Comparison of ENCODE assay signal across 18 mouse cellular contexts in the genomic region with DNA sequence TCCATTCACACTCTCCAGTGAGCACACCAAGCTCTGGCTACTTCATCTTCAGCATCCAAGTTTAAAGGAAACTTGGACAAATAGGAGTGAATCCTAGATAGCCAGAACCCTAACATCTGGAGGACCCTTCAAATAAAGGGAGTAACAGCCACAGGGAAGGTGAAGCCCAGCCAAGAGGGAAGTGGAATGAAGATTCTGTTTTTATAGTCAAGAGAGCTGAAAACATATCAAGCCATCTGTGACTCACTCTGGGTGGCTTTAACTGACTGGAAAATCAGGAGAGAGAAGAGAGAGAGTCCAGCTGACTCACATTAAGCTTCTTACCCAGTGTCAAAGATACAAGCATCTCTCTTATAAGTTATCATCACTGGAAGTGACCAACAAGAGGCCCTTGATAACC.
"Had no signal": no experiment of that assay in that cellular context is flagged by ENCODE, and none has a peak within 500 bp of the region (broad histone marks: within the 10 kb centered on the region; RNA-seq: fewer than 3 reads in every experiment).

No protein-coding gene starts in this region.

- DNase-seq: kidney, adult 9 months; kidney, postnatal 14 days; kidney, postnatal 4 days; liver; lung, adult 18-20 months; lung, postnatal 10 days; lung, postnatal 36 days; right cerebral cortex, postnatal 25 days; spleen, adult 18-20 months; thymus, postnatal 25 days had no signal

- H3K27me3 ChIP-seq: limb, embryonic 13.5 days; liver, embryonic 12.5 days; liver, embryonic 15.5 days; lung, embryonic 15.5 days; midbrain, embryonic 12.5 days; midbrain, embryonic 15.5 days; neural tube, embryonic 13.5 days; stomach, embryonic 15.5 days had no signal

- ATAC-seq: liver, embryonic 12.5 days; midbrain, embryonic 15.5 days had no signal
